Mouse (Mus musculus) cerebellum, adult 9-11 months (tissue): ENCODE measurements around the gene Mrgprb2.

Experiments
- DNase-seq: peaks from one replicate; pipeline ENCODE4 v3.0.0; 2022

The Mrgprb2 gene

GRCm38 (mm10) chr7:48557986-48558385 lies at the start of gene Mrgprb2:
TSS of gene Mrgprb2 (minus strand) at chr7:48558086.
- no peak for DNase-seq
